Mouse (Mus musculus): ENCODE data around the gene Anxa1. TPM values are rescaled to one million over a fixed set of nuclear protein-coding genes. Genes with fewer than 3 reads are reported as not detected.

The Anxa1 gene
- polyA plus RNA-seq, 1 experiment from 2014 or later = 15.2 TPM

Other genes with a start within 250 kb of the Anxa1 start
- gene Aldh1a1, start 101.8 kb upstream of the Anxa1 start, polyA plus RNA-seq (2016; fragmentation: Nextera tagmentation; extraction: Ambion mirVana) = 0.23 TPM in 1 of 2 replicates, not detected in the other

Data from limb, embryonic 12.5 days (tissue).